Mouse (Mus musculus) erythroblast, embryonic 14.5 days (primary cell): ENCODE measurements at regions not wholly inside any gene's neighbourhood (a gene's known extent, or its start where the extent isn't known, plus 50 kb on each side); places are given as distances from the start of the nearest gene placed in this dataset.

Experiments
- GATA1 ChIP-seq: IDR thresholded peaks from 2 replicates; pipeline ENCODE4 v1.6.1; 2012; ENCODE audit warnings: low read length, inconsistent platforms, mixed read lengths
- TAL1 ChIP-seq: IDR thresholded peaks from 3 replicates; pipeline ENCODE4 v1.6.1; 2012; ENCODE audit warnings: low read length, inconsistent platforms, mixed read lengths

DNA sequence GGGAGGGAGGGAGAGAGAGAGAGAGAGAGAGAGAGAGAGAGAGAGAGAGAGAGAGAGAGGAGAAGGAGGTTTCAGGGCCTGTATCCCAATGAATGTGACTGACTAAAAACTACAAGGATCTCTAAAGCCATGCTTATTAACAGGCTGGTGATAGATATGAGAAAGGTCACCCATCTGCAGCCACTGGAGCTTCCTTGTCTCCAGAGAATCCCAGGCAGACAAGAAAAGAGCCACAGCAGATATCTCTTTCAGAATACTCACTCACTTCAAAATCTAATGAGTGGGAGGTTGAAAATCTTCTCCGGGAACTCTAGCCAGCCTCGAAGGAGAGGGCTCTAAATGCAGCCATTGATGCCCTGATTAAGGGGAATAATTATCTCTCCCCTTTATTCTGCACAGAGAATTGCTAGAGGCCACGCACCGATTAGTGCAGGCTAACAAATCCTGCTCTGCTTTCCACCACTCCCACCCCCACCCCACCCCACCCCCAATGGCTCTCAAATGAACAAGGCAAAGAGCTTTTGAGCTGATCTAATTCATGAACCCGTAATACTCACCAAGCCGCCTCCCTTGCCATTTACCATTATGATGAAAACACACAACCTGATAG, 189.5 kb upstream of the Sox9 start:
- TF ChIP-seq GATA1 (no peak), TAL1 (no peak)
